In genomic region chr16:33405487-33405886, GRCm38 (mm10) we compare ENCODE assay signal across 24 mouse cellular contexts.
"Had no signal": no experiment of that assay in that cellular context is flagged by ENCODE, and none has a peak within 500 bp of the region (broad histone marks: within the 10 kb centered on the region; RNA-seq: fewer than 3 reads in every experiment).

No protein-coding gene starts in this region.

- H3K27ac ChIP-seq: heart, adult 2 months; heart, embryonic 10.5 days; hindbrain, embryonic 10.5 days; hindbrain, embryonic 12.5 days; hindbrain, embryonic 14.5 days; kidney, postnatal 0 days; limb, embryonic 13.5 days; limb, embryonic 15.5 days; liver, embryonic 12.5 days; liver, embryonic 14.5 days had no signal

- ATAC-seq: forebrain, postnatal 0 days; hindbrain, embryonic 16.5 days; intestine, embryonic 16.5 days; liver, embryonic 12.5 days had no signal

- H3K9me3 ChIP-seq: heart, embryonic 10.5 days; heart, embryonic 12.5 days; hindbrain, embryonic 10.5 days; hindbrain, embryonic 12.5 days; limb, embryonic 13.5 days; limb, embryonic 15.5 days; liver, embryonic 12.5 days had no signal

- H3K27me3 ChIP-seq: heart, embryonic 12.5 days; hindbrain, embryonic 12.5 days; limb, embryonic 13.5 days; limb, embryonic 15.5 days; liver, embryonic 12.5 days had no signal

- H3K36me3 ChIP-seq: heart, embryonic 12.5 days; hindbrain, embryonic 10.5 days; hindbrain, embryonic 12.5 days; limb, embryonic 13.5 days; limb, embryonic 15.5 days had no signal

- H3K9ac ChIP-seq: forebrain, postnatal 0 days; heart, embryonic 12.5 days; hindbrain, embryonic 12.5 days; hindbrain, embryonic 14.5 days; limb, embryonic 13.5 days; limb, embryonic 15.5 days; liver, embryonic 12.5 days; liver, embryonic 14.5 days had no signal

- H3K4me2 ChIP-seq: heart, embryonic 12.5 days; hindbrain, embryonic 12.5 days; hindbrain, embryonic 14.5 days; limb, embryonic 13.5 days; limb, embryonic 15.5 days; liver, embryonic 12.5 days had no signal

- H3K4me3 ChIP-seq: heart, adult 2 months; heart, embryonic 10.5 days; heart, embryonic 12.5 days; hindbrain, embryonic 10.5 days; hindbrain, embryonic 12.5 days; limb, embryonic 13.5 days; limb, embryonic 15.5 days; liver, embryonic 12.5 days had no signal

- DNase-seq: forebrain, postnatal 0 days; gastrocnemius, postnatal 14 days; gastrocnemius, postnatal 36 days; heart, adult 2 months; heart, postnatal 10 days; heart, postnatal 4 days; kidney, adult 11 months; kidney, adult 9 months; kidney, postnatal 25 days; layer of hippocampus, adult 9-11 months; layer of hippocampus, postnatal 36 days; left cerebral cortex, postnatal 4 days had no signal
